Mouse (Mus musculus): Measurements from ENCODE around the gene Rpl32. TPM values are rescaled to one million over a fixed set of nuclear protein-coding genes. Genes with fewer than 3 reads are reported as not detected.

Rpl32 gene
- 2,197 and 2,236 TPM in 2 replicates for polyA plus RNA-seq (2015; fragmentation: Nextera tagmentation; extraction: Ambion mirVana)

GRCm38 (mm10) chr6:115808488-115809231 is at the start of gene Rpl32:
Gene Rpl32, minus strand, starts transcription at chr6:115808747.

DNA sequence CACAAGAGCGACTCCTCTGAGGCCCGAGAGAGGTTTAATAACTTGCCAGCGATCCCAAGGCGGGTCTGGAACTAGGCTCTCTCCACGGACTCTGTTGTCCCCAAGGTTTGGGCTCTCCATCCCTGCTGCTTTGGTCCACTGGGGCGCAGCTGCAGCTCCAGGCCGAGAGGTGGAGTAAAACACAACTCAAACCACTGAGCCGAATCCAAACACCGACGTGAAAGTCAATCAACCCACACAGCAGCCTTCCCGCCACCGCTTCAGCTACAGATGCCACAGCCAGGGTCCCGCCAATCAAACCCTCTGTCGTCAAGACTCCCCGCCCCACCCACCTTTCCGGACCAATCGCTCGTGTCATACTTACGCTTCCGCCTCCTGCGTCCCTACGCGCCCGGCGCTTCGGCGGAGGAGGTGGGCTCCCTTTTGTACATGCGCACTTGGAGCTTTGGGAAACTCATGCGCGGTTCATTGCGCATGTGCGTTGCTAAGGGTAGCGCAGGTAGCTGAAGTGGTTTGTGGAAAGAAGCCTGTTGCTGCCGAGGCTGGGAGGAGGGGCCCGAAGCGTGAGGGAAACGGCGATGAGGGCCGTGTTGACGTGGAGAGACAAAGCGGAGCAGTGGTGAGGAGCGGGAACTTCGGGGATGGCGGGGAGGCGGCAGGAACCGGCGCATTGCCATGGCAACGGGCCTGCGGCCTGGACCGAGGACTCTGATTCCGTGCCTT is 44.7 kb upstream of the Rpl32 start, which contains the start of the genes Mbd4 and Ift122:
Gene Mbd4 (minus strand): TSS at position 281 of the 723 bp plus-strand sequence.
Gene Ift122 (plus strand): TSS at position 380 of the 723 bp plus-strand sequence.

GRCm38 (mm10) chr6:115838161-115838597 is 29.6 kb upstream of the Rpl32 start, which contains the start of gene Efcab12:
Gene Efcab12, minus strand, starts transcription at chr6:115838412.

DNA sequence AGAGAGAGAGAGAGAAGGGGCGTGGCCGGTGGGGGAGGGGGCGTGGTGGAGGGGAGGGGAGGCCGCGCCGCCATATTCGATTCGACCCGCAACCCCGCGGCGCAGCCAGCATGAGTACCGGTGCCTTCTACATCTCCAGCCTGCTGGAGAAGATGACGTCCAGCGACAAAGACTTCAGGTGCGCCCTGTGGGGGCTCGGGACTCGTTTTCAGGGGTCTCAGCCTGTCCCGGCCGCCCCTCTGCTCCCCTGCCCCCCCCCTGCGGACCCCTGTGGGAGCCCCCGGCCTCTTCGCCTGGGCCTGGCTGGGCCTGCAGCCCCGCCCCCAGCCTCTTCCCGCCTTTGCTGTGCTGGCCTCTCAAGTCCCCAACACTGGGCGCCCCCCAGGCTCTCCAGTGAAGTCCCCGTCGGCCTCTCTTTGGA is 34.0 kb downstream of the Rpl32 start, which contains the start of gene Cand2:
Gene Cand2 (plus strand): TSS at position 38 of the 421 bp plus-strand sequence.

DNA sequence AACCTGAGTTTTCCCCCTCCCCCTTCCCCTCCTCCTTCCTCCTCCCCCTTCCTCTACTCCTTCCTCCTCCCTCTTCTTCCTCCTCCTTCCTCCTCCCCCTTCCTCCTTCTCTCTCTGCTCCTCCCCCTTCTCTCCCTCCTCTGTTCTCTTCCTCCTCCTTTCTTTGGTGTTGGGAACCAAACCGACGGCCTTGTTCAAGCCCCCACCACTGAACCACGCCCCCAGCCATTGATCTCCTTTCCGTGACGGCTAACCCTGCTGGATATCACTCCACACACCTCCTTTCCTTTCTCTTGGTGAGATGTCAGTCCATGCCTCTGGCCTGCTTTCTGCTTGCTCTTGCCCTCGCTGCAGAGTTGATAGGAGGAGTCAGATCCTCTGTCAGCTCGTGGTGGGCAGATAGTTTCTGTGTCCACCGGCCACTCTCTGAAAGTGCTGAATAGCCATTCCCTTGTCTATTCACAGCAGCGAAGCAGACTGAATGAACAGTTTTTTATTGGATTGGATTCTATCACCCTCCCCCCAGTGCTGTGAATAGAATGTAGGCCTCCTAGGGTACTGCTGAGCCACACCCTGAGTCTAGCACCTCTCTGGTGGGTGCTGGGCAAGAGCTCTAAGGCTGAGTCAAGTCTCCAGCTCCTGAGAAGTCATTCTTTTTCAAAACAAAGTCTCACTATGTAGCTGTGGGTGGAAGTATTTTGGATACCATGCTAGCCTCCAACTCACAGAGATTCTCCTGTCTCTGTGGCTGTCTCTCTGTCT is 46.4 kb downstream of the Rpl32 start, which contains the start of gene Tmem40:
Gene Tmem40 (minus strand): TSS at position 416 of the 762 bp plus-strand sequence.

Other genes starting within 250 kb of the Rpl32 start
- 0.05 TPM in 1 of 2 replicates, not detected in the other for gene Mkrn2os, start 216.2 kb downstream of the Rpl32 start, polyA plus RNA-seq (2015; fragmentation: Nextera tagmentation; extraction: Ambion mirVana)
- 12.3 and 13.0 TPM in 2 replicates for gene Mkrn2, start 206.8 kb downstream of the Rpl32 start, polyA plus RNA-seq (2015; fragmentation: Nextera tagmentation; extraction: Ambion mirVana)
- gene Raf1, start 132.1 kb downstream of the Rpl32 start, polyA plus RNA-seq (2015; fragmentation: Nextera tagmentation; extraction: Ambion mirVana), result 48.9 and 50.0 TPM in 2 replicates
- gene Tmem40, start 46.3 kb downstream of the Rpl32 start, polyA plus RNA-seq (2015; fragmentation: Nextera tagmentation; extraction: Ambion mirVana), result 32.7 and 35.0 TPM in 2 replicates
- 2.1 and 2.8 TPM in 2 replicates for gene Cand2, start 34.2 kb downstream of the Rpl32 start, polyA plus RNA-seq (2015; fragmentation: Nextera tagmentation; extraction: Ambion mirVana)
- 0.13 and 0.18 TPM in 2 replicates for gene Efcab12, start 29.7 kb upstream of the Rpl32 start, polyA plus RNA-seq (2015; fragmentation: Nextera tagmentation; extraction: Ambion mirVana)
- 12.2 and 14.4 TPM in 2 replicates for gene Mbd4, start 44.6 kb upstream of the Rpl32 start, polyA plus RNA-seq (2015; fragmentation: Nextera tagmentation; extraction: Ambion mirVana)
- 3.8 and 4.0 TPM in 2 replicates for gene Ift122, start 44.7 kb upstream of the Rpl32 start, polyA plus RNA-seq (2015; fragmentation: Nextera tagmentation; extraction: Ambion mirVana)
- gene Rho, start 123.0 kb upstream of the Rpl32 start, polyA plus RNA-seq (2015; fragmentation: Nextera tagmentation; extraction: Ambion mirVana), result 0.08 and 0.13 TPM in 2 replicates
- gene H1foo, start 136.2 kb upstream of the Rpl32 start, polyA plus RNA-seq (2015; fragmentation: Nextera tagmentation; extraction: Ambion mirVana), result not detected in 2 replicates
- 14.8 and 18.5 TPM in 2 replicates for gene Plxnd1, start 186.3 kb upstream of the Rpl32 start, polyA plus RNA-seq (2015; fragmentation: Nextera tagmentation; extraction: Ambion mirVana)

Data from spleen, postnatal 0 days (tissue).